Mouse (Mus musculus) bone marrow macrophage, adult 2 months (primary cell): ENCODE data around the gene Epha4. TPM values are rescaled to one million over a fixed set of nuclear protein-coding genes. Genes with fewer than 3 reads are reported as not detected.

Experiments used
- H3K27ac ChIP-seq: 2 replicates; pipeline ENCODE4 v1.5.1; 2012; ENCODE audit warnings: low read depth, low read length; ENCODE audit not compliant: insufficient read depth
- H3K4me1 ChIP-seq: 2 replicates; pipeline ENCODE4 v1.6.1; 2012; ENCODE audit warnings: low read length; ENCODE audit not compliant: control insufficient read depth, insufficient read depth
- H3K4me3 ChIP-seq: 2 replicates; pipeline ENCODE4 v1.5.1; 2012; ENCODE audit warnings: mild to moderate bottlenecking, low read length, moderate library complexity; ENCODE audit not compliant: insufficient read depth
- CTCF ChIP-seq: IDR thresholded peaks from 2 replicates; pipeline ENCODE4 v1.5.1; 2012; ENCODE audit warnings: low read depth, mild to moderate bottlenecking, low read length, moderate library complexity
- POLR2A ChIP-seq: IDR thresholded peaks from 2 replicates; pipeline ENCODE4 v1.6.1; 2012; ENCODE audit warnings: mild to moderate bottlenecking, low read depth, low read length, borderline replicate concordance
- polyA plus RNA-seq: library from polyadenylated mRNA; stranded (reverse); fragments of >200 nt; gene quantifications from 2 replicates; pipeline ENCODE4 v1.2.4, GENCODE M21; 2012; ENCODE audit not compliant: missing spikeins, insufficient read depth, insufficient read length

The Epha4 gene
- polyA plus RNA-seq, 1 experiment: 0.17 TPM

DNA sequence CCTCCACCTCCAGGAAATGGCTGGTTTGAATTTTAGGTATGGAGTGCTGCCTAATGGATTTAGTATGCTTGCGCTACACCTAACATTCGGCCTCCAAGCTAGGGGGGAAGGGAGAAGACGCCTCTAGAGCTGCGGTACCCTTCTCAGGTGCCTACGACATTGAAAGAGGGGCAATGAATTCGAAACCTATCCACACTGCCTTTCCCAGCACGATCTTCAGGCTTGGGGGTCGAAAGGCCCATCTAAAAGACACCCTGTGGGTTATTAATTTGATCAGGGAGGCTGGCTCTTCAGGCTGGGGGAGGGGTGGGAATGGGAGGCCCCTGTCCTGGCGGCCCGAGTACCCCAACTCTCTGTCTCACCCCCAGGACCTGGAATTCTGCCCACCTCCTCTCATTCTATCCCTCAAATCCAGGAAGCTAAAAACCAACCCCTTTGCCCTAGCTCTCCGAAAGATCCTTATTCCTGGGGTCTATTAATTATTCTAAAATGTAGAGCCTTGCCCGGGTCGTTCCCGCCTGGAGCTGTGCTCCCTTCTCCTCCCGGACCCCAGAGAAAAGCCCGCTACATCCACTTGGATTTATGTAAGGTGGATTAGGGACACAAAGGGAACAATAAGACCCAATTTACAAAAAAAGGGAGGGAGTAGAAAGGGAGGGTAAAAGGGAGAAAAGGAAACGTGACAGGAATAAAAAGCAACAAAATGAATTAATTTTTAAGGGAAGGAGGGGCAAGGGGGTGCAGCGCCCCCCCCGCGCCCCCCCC, 2.3 kb downstream of the Epha4 start:
- no peak overlapping the region for H3K27ac ChIP-seq
- H3K4me1 ChIP-seq: no peaks in the 10 kb centered on the region
- no peak overlapping the region for H3K4me3 ChIP-seq
- TF ChIP-seq CTCF: no peak
- no peak for TF ChIP-seq POLR2A

- TF ChIP-seq POLR2A: no peak
- no peak for TF ChIP-seq CTCF
- Histone ChIP-seq H3K4me3 (no peak overlapping the region), H3K27ac (no peak overlapping the region), H3K4me1 (no peaks in the 10 kb centered on the region)
Measured at GRCm38 (mm10) chr1:77512059-77512407, 2.9 kb downstream of the Epha4 start.

GRCm38 (mm10) chr1:77511372-77512058, 3.4 kb downstream of the Epha4 start:
- no peak for TF ChIP-seq CTCF
- no peak for TF ChIP-seq POLR2A
- Histone ChIP-seq H3K4me3 (no peak overlapping the region), H3K4me1 (no peaks in the 10 kb centered on the region), H3K27ac (no peak overlapping the region)

DNA sequence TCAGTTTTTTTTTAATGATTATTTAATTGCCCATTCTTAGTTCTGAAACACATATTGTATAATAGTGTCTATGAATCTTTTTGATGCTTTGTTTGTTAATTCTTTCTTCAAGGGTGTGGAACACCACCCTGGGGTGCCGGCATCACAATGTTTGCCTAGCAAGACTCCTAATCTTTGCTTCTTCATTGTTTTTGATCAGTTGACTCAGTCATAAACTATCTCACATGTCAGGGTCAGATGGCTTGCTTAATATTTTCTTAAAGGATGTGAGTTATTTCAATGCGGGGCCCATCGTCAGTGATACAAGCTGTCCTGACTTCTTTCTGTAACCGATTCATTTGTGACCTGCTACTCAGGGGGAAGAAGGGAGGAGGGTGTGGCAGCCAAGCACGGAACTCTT, 4.3 kb downstream of the Epha4 start:
- Histone ChIP-seq H3K4me1 (no peaks in the 10 kb centered on the region), H3K27ac (no peak overlapping the region), H3K4me3 (no peak overlapping the region)
- TF ChIP-seq POLR2A (no peak), CTCF (no peak)

- no peak overlapping the region for H3K4me3 ChIP-seq
- no peak for TF ChIP-seq POLR2A
- TF ChIP-seq CTCF: no peak
- H3K4me1 ChIP-seq: no peaks in the 10 kb centered on the region
- no peak overlapping the region for H3K27ac ChIP-seq
Measured at GRCm38 (mm10) chr1:77506856-77507200, 8.1 kb downstream of the Epha4 start.

DNA sequence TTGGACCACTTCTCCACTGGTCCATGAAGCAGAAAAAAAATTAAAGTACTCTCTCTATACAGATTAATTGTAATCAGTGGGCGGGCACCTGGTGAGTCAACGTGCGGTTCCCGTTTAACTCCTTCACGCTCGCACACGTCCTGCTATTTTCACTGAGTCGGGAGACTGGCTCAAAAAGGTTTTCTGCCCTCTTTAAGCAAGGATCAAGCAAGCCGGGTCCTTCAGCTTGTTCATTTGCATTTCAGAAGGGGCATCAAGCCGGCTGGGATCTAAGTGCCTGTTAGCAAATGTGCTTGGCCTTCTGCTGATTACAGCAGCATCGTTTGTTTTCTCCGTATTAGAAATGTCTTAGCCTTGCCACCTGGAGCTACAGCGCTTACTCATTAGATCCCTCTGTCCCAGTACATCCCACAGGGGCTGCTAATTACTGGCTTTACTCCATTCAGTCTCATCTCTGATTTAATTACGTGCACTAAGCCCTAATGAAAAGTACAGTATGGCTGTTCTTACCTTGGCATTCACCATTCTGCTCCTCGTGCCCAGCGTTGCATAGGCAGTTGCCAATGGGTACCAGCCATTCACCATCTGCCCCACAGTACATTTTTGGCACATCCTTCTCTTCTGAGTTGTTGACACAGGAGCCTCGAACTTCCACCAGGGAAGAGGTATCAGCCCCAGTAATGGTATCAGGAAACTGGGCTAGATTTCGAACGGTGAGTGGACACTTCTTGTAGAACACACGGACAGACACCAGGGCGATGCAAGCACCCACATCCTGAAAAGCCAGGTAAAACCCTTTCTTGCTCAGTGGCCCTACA, 8.6 kb downstream of the Epha4 start:
- Histone ChIP-seq H3K27ac (no peak overlapping the region), H3K4me3 (no peak overlapping the region), H3K4me1 (no peaks in the 10 kb centered on the region)
- TF ChIP-seq POLR2A: no peak
- TF ChIP-seq CTCF: no peak

- no peak overlapping the region for H3K4me3 ChIP-seq
Measured at GRCm38 (mm10) chr1:77505263-77505662, 9.6 kb downstream of the Epha4 start.

DNA sequence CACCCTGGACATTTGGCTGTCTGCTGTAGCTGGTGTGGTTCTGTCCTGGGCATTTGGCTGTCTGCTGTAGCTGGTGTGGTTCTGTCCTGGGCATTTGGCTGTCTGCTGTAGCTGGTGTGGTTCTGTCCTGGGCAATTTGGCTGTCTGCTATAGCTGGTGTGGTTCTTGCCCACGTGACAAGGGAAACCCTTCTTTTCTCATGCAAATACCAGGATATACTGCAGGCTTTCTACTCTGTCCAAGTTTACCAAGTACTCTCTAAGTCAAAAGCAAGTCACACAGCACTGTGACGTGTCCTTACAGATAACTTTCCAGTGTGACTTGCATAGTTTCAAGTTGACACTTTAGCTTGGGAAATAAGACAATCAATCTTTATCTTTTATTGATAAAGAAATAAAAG, 10.1 kb downstream of the Epha4 start:
- H3K4me1 ChIP-seq: no peaks in the 10 kb centered on the region
- no peak overlapping the region for H3K4me3 ChIP-seq
- no peak overlapping the region for H3K27ac ChIP-seq
- TF ChIP-seq CTCF (no peak), POLR2A (no peak)

More at GRCm38 (mm10) chr1:77505263-77505662, 9.6 kb downstream of the Epha4 start:
- Histone ChIP-seq H3K4me1 (no peaks in the 10 kb centered on the region), H3K27ac (no peak overlapping the region)
- no peak for TF ChIP-seq CTCF
- no peak for TF ChIP-seq POLR2A

- Histone ChIP-seq H3K27ac (no peak overlapping the region), H3K4me3 (no peak overlapping the region), H3K4me1 (no peaks in the 10 kb centered on the region)
- no peak for TF ChIP-seq CTCF
- TF ChIP-seq POLR2A: no peak
Measured at GRCm38 (mm10) chr1:77503711-77504181, 11.1 kb downstream of the Epha4 start.
